Mouse (Mus musculus) stomach, postnatal 0 days (tissue): Measurements from ENCODE around the gene Rps9. TPM values are rescaled to one million over a fixed set of nuclear protein-coding genes. Genes with fewer than 3 reads are reported as not detected.

Source experiments
- ATAC-seq: fragments of 200-750 bp; cut with Nextera tagmentation; 2 replicates; pipeline ENCODE4 v1.8.0; 2017; ENCODE audit not compliant: low FRiP score, low TSS enrichment
- DNase-seq: peaks from one replicate; pipeline ENCODE4 v3.0.0-alpha.2; 2016; ENCODE audit warnings: low spot score
- H3K27ac ChIP-seq: fragments of 300-500 bp; sonication (generic); replicated peaks from 2 replicates; pipeline ENCODE4 v1.5.1; 2014; ENCODE audit warnings: mild to moderate bottlenecking, control low read depth
- H3K27me3 ChIP-seq: fragments of 300-500 bp; sonication (generic); 2 replicates; pipeline ENCODE4 v1.6.1; 2014; ENCODE audit warnings: low read length; ENCODE audit not compliant: control insufficient read depth, insufficient read depth
- H3K36me3 ChIP-seq: fragments of 300-500 bp; sonication (generic); 2 replicates; pipeline ENCODE4 v1.6.1; 2014; ENCODE audit warnings: low read length, mixed read lengths; ENCODE audit not compliant: control insufficient read depth, insufficient read depth
- H3K4me1 ChIP-seq: fragments of 300-500 bp; sonication (generic); replicated peaks from 2 replicates; pipeline ENCODE4 v1.6.1; 2014; ENCODE audit warnings: antibody characterized with exemption; ENCODE audit not compliant: control insufficient read depth, insufficient read depth
- H3K4me2 ChIP-seq: fragments of 300-500 bp; sonication (generic); replicated peaks from 2 replicates; pipeline ENCODE4 v1.6.1; 2014; ENCODE audit warnings: low read depth, mild to moderate bottlenecking, control low read depth, moderate library complexity
- H3K4me3 ChIP-seq: fragments of 300-500 bp; sonication (generic); 2 replicates; pipeline ENCODE4 v1.5.1; 2014; ENCODE audit warnings: low read depth, low read length, control low read depth
- H3K9ac ChIP-seq: fragments of 300-500 bp; sonication (generic); 2 replicates; pipeline ENCODE4 v1.6.1; 2014; ENCODE audit warnings: mild to moderate bottlenecking, low read length, control low read depth, mixed read lengths
- H3K9me3 ChIP-seq: fragments of 300-500 bp; sonication (generic); 2 replicates; pipeline ENCODE4 v1.6.1; 2016; ENCODE audit warnings: low read length; ENCODE audit not compliant: control insufficient read depth
- CTCF ChIP-seq: IDR thresholded peaks from 2 replicates; pipeline ENCODE4 v1.5.1; 2016; ENCODE audit warnings: antibody characterized with exemption, low read depth, mild to moderate bottlenecking, moderate library complexity
- EP300 ChIP-seq: optimal IDR thresholded peaks from 2 replicates; pipeline ENCODE3; 2016; ENCODE audit warnings: antibody characterized with exemption
- WGBS: fragments of 180-500 bp; shearing (Covaris S2); extraction: QIAGEN DNeasy Blood & Tissue Kit; methylation state at CpG from one replicate; pipeline ENCODE4 v1.1.7; 2014; 5-methylcytosine and 5-hydroxymethylcytosine counted together
- polyA plus RNA-seq: library from polyadenylated mRNA; unstranded; fragments of >200 nt; fragmentation: Nextera tagmentation; extraction: Ambion mirVana; gene quantifications from 2 replicates; pipeline ENCODE4 v1.2.1, GENCODE M21; 2015

Gene Rps9
- polyA plus RNA-seq, 1 experiment from 2014 or later: 1,141 TPM

DNA sequence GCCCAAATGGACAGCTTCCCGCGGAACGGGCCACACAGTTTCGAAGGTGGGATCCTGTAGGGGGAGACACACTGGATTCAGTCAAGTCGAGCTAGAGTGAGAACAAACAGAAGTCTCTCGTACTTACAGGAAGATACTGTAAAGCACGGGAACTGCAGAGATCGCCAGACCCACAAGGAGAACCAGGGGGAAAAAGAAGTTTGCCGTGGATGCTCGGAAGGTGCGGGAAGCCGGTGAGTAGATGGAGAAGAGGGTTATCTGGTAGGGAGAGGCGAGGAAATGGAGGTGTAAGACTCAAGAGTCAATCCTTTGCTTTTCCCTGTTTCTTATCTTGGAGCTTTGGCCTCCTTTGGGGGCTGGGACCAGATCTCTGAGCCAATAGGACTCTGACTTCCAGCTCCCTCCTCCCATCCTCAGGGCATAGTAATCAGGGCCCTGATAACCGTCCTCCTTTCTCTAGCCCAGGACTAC lies 36.8 kb upstream of the Rps9 start:
- H3K4me2 ChIP-seq: no peak overlapping the region
- no peak overlapping the region for H3K9ac ChIP-seq
- ATAC-seq: no peak
- H3K27ac ChIP-seq: no peak overlapping the region
- peaks cover 7% of the 10 kb centered on the region; the same call in 1 of the 2 replicates for H3K36me3 ChIP-seq
- no peak overlapping the region for H3K4me3 ChIP-seq
- WGBS: 23% methylated on average over 14 of the region's 14 CpGs
- no peaks in the 10 kb centered on the region for H3K4me1 ChIP-seq
- H3K9me3 ChIP-seq: no peaks in the 10 kb centered on the region
- TF ChIP-seq CTCF: peak; percentile 46
- no peak for TF ChIP-seq EP300
- DNase-seq: peak; percentile 44
- H3K27me3 ChIP-seq: no peaks in the 10 kb centered on the region

DNA sequence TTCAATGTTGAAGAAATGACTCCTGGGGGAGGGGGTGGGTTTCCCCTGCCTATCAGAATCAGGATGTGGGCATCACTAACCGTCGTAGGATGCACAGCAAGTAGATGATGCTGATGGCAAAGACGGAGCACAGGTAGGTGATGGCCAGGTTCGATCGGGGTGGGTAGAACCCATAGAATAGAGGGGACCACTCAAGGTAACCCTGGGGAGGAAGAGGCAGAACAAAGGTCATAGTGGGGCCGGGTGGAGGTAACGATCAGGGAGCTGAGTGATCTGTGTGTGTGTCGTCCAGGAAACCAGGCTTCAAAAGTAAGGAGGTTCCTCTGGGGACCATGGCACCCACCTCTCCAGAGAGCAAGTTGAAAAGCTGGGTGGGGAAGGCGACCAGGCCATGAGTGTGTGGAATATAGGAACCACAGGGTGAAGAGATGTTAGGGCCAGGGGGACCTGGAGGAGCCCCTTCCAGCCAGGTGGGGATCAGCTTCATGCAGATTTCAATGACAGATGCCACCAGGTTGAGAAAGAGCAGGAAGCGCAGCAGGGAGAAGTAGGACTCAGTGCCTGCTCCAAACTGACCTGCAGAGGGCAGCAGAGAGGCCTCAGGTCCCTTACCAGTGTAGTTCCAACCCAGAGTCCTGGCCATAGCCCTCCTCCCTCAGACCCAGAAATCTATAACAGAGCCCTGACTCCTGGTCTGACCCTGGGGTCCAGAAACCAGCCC lies 29.1 kb upstream of the Rps9 start:
- Histone ChIP-seq H3K36me3 (no peaks in the 10 kb centered on the region), H3K4me1 (no peaks in the 10 kb centered on the region), H3K9me3 (no peaks in the 10 kb centered on the region), H3K4me2 (no peak overlapping the region), H3K27ac (0 out of 2 replicates have a peak overlapping the region, but pooled peaks have one; percentile 30), H3K27me3 (no peaks in the 10 kb centered on the region), H3K4me3 (no peak overlapping the region), H3K9ac (no peak overlapping the region)
- 67% methylated on average over 10 of the region's 10 CpGs for WGBS
- no peak for TF ChIP-seq EP300
- TF ChIP-seq CTCF: peak; percentile 91
- peak; percentile 87 for DNase-seq
- peak; percentile 75 for ATAC-seq

GRCm38 (mm10) chr7:3675228-3675548 lies 28.6 kb upstream of the Rps9 start:
- no peak for TF ChIP-seq EP300
- TF ChIP-seq CTCF: no peak
- Histone ChIP-seq H3K36me3 (no peaks in the 10 kb centered on the region), H3K4me1 (no peaks in the 10 kb centered on the region), H3K4me3 (no peak overlapping the region), H3K9ac (no peak overlapping the region), H3K9me3 (no peaks in the 10 kb centered on the region), H3K27ac (0 out of 2 replicates have a peak overlapping the region, but pooled peaks have one; percentile 30), H3K27me3 (no peaks in the 10 kb centered on the region), H3K4me2 (no peak overlapping the region)
- ATAC-seq (no peak), DNase-seq (no peak)
- WGBS: 70% methylated on average over 3 of the region's 3 CpGs

- Histone ChIP-seq H3K27me3 (no peaks in the 10 kb centered on the region), H3K4me3 (peak overlapping the region; percentile 38), H3K36me3 (no peaks in the 10 kb centered on the region), H3K4me1 (no peaks in the 10 kb centered on the region), H3K9me3 (no peaks in the 10 kb centered on the region), H3K27ac (peak overlapping the region; percentile 30), H3K9ac (peak overlapping the region; percentile 60), H3K4me2 (peak overlapping the region; percentile 57)
- TF ChIP-seq EP300 (no peak), CTCF (no peak)
- WGBS: 71% methylated on average over 12 of the region's 12 CpGs
- DNase-seq (peak; percentile 54), ATAC-seq (peak; percentile 77)
These were observed 27.4 kb upstream of the Rps9 start for GRCm38 (mm10) chr7:3676371-3676770.

- peak within 1 kb of the TSS; percentile 57 for H3K4me2 ChIP-seq
- WGBS: 40% methylated on average over 9 of the region's 9 CpGs
- H3K9me3 ChIP-seq: no peaks in the 10 kb centered on the region
- no peaks in the 10 kb centered on the region for H3K27me3 ChIP-seq
- ATAC-seq (peak; percentile 86), DNase-seq (peak; percentile 86)
- peak within 1 kb of the TSS; percentile 38 for H3K4me3 ChIP-seq
- H3K27ac ChIP-seq: peak within 1 kb of the TSS; percentile 30
- no peak for TF ChIP-seq EP300
- peak; percentile 52 for TF ChIP-seq CTCF
- H3K36me3 ChIP-seq: no peaks in the 10 kb centered on the region
- H3K4me1 ChIP-seq: no peaks in the 10 kb centered on the region
- peak within 1 kb of the TSS; percentile 60 for H3K9ac ChIP-seq
These were observed 26.5 kb upstream of the Rps9 start, which contains the start of gene Tmc4 for GRCm38 (mm10) chr7:3677342-3677741. Gene Tmc4 (minus strand): TSS chr7:3677553.

- no peaks in the 10 kb centered on the region for H3K4me1 ChIP-seq
- no peak overlapping the region for H3K9ac ChIP-seq
- no peak overlapping the region for H3K4me3 ChIP-seq
- TF ChIP-seq EP300: no peak
- TF ChIP-seq CTCF: no peak
- whole genome bisulfite sequencing: 88% methylated on average over 10 of the region's 10 CpGs
- no peak overlapping the region for H3K4me2 ChIP-seq
- no peaks in the 10 kb centered on the region for H3K27me3 ChIP-seq
- peaks cover 4% of the 10 kb centered on the region; the same call in 1 of the 2 replicates for H3K36me3 ChIP-seq
- ATAC-seq (no peak), DNase-seq (no peak)
- H3K9me3 ChIP-seq: no peaks in the 10 kb centered on the region
- no peak overlapping the region for H3K27ac ChIP-seq
These were observed 19.8 kb upstream of the Rps9 start for GRCm38 (mm10) chr7:3683908-3684550.
